Mouse (Mus musculus): ENCODE data around the gene Rbbp6. TPM values are rescaled to one million over a fixed set of nuclear protein-coding genes. Genes with fewer than 3 reads are reported as not detected.
A peak's percentile ranks its signal among the peaks of the same experiment; 100 is the strongest.

Rbbp6 gene
- total RNA-seq (2021): 63.4 and 65.4 TPM in 2 replicates
- long read RNA-seq, full-length matches to known transcripts: 58 of 109 reads
- long read RNA-seq, partial matches to known transcripts: 1 of 109 reads
- long read RNA-seq, other reads (novel, unspliced or antisense): 50 of 109 reads

- DNase-seq: no peak
These were observed at the start of gene Rbbp6 for GRCm38 (mm10) chr7:122965386-122965785. TSS of gene Rbbp6 (plus strand) at chr7:122965686.

- DNase-seq: no peak
These were observed 45.5 kb upstream of the Rbbp6 start for GRCm38 (mm10) chr7:122919728-122920582.

GRCm38 (mm10) chr7:122921537-122921936 is 43.9 kb upstream of the Rbbp6 start:
- no peak for DNase-seq

GRCm38 (mm10) chr7:122924256-122924655 is 41.2 kb upstream of the Rbbp6 start:
- no peak for DNase-seq

GRCm38 (mm10) chr7:122930494-122930893 is 35.0 kb upstream of the Rbbp6 start:
- DNase-seq: no peak

GRCm38 (mm10) chr7:122932171-122932570 is 33.3 kb upstream of the Rbbp6 start:
- DNase-seq: no peak

- DNase-seq: no peak
These were observed 28.9 kb upstream of the Rbbp6 start for GRCm38 (mm10) chr7:122936626-122937025.

GRCm38 (mm10) chr7:122938197-122938596 is 27.3 kb upstream of the Rbbp6 start:
- no peak for DNase-seq

GRCm38 (mm10) chr7:122939181-122939580 is 26.3 kb upstream of the Rbbp6 start:
- DNase-seq: no peak

- no peak for DNase-seq
These were observed 25.0 kb upstream of the Rbbp6 start for GRCm38 (mm10) chr7:122940371-122941075.

- no peak for DNase-seq
These were observed 23.4 kb upstream of the Rbbp6 start for GRCm38 (mm10) chr7:122942111-122942510.

GRCm38 (mm10) chr7:122945149-122945548 is 20.3 kb upstream of the Rbbp6 start:
- DNase-seq: peak; percentile 66

- DNase-seq: no peak
These were observed 16.2 kb upstream of the Rbbp6 start for GRCm38 (mm10) chr7:122949268-122949667.

GRCm38 (mm10) chr7:122951464-122951863 is 14.0 kb upstream of the Rbbp6 start:
- no peak for DNase-seq

- peak; percentile 9 for DNase-seq
These were observed 13.4 kb upstream of the Rbbp6 start for GRCm38 (mm10) chr7:122952066-122952465.

GRCm38 (mm10) chr7:122954451-122955225 is 10.8 kb upstream of the Rbbp6 start:
- no peak for DNase-seq

- DNase-seq: peak; percentile 51
These were observed 10.1 kb upstream of the Rbbp6 start for GRCm38 (mm10) chr7:122955226-122955955.

- DNase-seq: no peak
These were observed 3.3 kb downstream of the Rbbp6 start for GRCm38 (mm10) chr7:122968751-122969150.

- peak; percentile 96 for DNase-seq
These were observed 3.9 kb downstream of the Rbbp6 start for GRCm38 (mm10) chr7:122969231-122970032.

GRCm38 (mm10) chr7:122970119-122970781 is 4.8 kb downstream of the Rbbp6 start:
- peak; percentile 65 for DNase-seq

Data from adrenal gland, postnatal 25 days (tissue).